Mouse (Mus musculus) E14TG2a.4 (cell line): Measurements from ENCODE around the gene Dmrta2.

ENCODE experiments used
- CTCF ChIP-seq: conservative IDR thresholded peaks from 2 replicates; pipeline ENCODE4 v1.5.1; 2014; ENCODE audit warnings: low read length
- NANOG ChIP-seq: IDR thresholded peaks from 2 replicates; pipeline ENCODE4 v1.6.1; 2014; ENCODE audit warnings: borderline replicate concordance, low read length, mixed read lengths
- POU5F1 ChIP-seq: IDR thresholded peaks from 2 replicates; pipeline ENCODE4 v1.6.1; 2014; ENCODE audit warnings: low read length, borderline replicate concordance

- no peak for TF ChIP-seq CTCF
- no peak for TF ChIP-seq POU5F1
- TF ChIP-seq NANOG, result no peak
These were observed 5.6 kb downstream of the Dmrta2 start for GRCm38 (mm10) chr4:109983281-109984001.
